Mouse (Mus musculus): ENCODE results near the gene Fkbp15. TPM values are rescaled to one million over a fixed set of nuclear protein-coding genes. Genes with fewer than 3 reads are reported as not detected.

The Fkbp15 gene
- polyA plus RNA-seq, 1 experiment from 2014 or later, result 19.2 TPM

DNA sequence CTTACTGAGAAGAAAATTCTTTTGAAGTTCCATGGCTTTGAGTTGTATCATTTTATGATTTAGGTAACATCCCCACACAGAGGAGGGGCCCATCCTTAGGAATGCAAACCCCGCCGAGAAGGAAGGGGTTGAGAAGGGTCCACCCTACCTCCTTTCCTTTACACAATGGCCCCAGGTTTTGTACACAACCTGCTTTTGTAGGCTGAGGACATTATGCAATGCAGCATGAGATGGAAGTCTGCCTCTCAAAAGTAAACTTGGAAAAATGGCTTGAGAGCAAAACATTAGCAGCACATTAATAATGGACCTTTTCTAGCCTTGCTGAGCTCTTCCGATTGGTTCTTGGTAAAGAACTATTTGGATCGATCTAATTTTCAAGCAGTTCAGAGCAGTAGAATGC lies 5.9 kb upstream of the Fkbp15 start:
- TF ChIP-seq CTCF (IDR thresholded peaks at IDR 0.05; ENCODE audit: low read depth), result no peak
- Histone ChIP-seq H3K36me3 (ENCODE audit: insufficient read depth, low read length) (no peaks in the 10 kb centered on the region), H3K9me3 (replicated peaks; ENCODE audit: low read length) (no peaks in the 10 kb centered on the region), H3K4me1 (replicated peaks; ENCODE audit: insufficient read depth, low read length) (peaks cover 10% of the 10 kb centered on the region; the same call in 1 of the 2 replicates), H3K4me3 (replicated peaks; ENCODE audit: low read depth, low read length) (no peak overlapping the region), H3K9ac (ENCODE audit: low read depth, low read length) (no peak overlapping the region), H3K4me2 (ENCODE audit: low read length) (no peak overlapping the region), H3K27ac (no peak overlapping the region), H3K27me3 (ENCODE audit: insufficient read depth, low read length) (no peaks in the 10 kb centered on the region)
- WGBS, result 67% methylated on average over 4 of the region's 4 CpGs
- no peak for ATAC-seq (replicated peaks; ENCODE audit: low FRiP score, low read depth)
- no peak for DNase-seq (ENCODE audit: low spot score)

DNA sequence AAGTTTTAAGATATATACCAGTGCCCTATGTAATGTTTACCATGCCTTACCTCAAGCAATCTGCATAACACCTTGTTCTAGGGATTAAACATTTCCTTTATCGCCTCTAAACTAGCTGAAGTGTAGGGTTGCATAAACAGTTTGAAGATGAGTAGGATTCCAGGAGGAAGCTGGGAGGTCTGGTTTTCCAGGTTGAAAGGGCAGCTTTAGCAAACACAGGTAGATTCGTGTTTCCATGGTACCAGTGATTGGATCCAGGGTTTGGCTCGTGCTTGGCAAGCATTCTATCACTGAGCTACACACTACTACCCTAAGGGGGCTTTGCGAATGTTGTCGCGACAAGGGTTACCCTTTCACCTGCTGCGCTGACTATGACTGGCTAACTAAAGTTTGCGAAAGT lies 4.0 kb upstream of the Fkbp15 start:
- H3K4me3 ChIP-seq (replicated peaks; ENCODE audit: low read depth, low read length), result no peak overlapping the region
- ATAC-seq (replicated peaks; ENCODE audit: low FRiP score, low read depth) (no peak), DNase-seq (ENCODE audit: low spot score) (no peak)
- H3K4me2 ChIP-seq (ENCODE audit: low read length), result no peak overlapping the region
- no peaks in the 10 kb centered on the region for H3K9me3 ChIP-seq (replicated peaks; ENCODE audit: low read length)
- H3K36me3 ChIP-seq (ENCODE audit: insufficient read depth, low read length), result no peaks in the 10 kb centered on the region
- no peaks in the 10 kb centered on the region for H3K27me3 ChIP-seq (ENCODE audit: insufficient read depth, low read length)
- no peak overlapping the region for H3K9ac ChIP-seq (ENCODE audit: low read depth, low read length)
- peaks cover 12% of the 10 kb centered on the region for H3K4me1 ChIP-seq (replicated peaks; ENCODE audit: insufficient read depth, low read length)
- WGBS, result 82% methylated on average over 8 of the region's 8 CpGs
- H3K27ac ChIP-seq, result no peak overlapping the region
- no peak for TF ChIP-seq CTCF (IDR thresholded peaks at IDR 0.05; ENCODE audit: low read depth)

DNA sequence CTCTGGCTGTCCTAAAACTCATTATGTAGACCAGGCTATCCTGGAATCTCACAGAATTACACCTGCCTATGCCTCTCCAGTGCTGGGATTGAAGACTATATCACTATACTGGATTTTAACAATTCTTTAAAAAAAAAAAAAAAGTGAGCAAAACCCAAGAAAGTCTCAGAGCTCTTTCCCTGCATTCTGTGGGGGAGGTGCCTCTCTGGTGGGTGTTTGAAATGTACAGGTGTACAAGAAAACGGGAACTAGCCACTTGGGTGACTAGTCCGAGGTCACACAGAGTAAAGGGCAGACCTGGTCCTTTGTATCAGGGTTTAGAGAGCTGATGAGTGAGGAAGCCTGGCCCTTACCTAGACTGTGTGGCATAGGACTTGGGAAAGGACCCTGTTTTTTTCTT lies 2.1 kb upstream of the Fkbp15 start:
- no peak for DNase-seq (ENCODE audit: low spot score)
- no peaks in the 10 kb centered on the region for H3K27me3 ChIP-seq (ENCODE audit: insufficient read depth, low read length)
- H3K27ac ChIP-seq, result no peak overlapping the region
- H3K4me2 ChIP-seq (ENCODE audit: low read length), result no peak overlapping the region
- no peaks in the 10 kb centered on the region for H3K9me3 ChIP-seq (replicated peaks; ENCODE audit: low read length)
- no peaks in the 10 kb centered on the region for H3K36me3 ChIP-seq (ENCODE audit: insufficient read depth, low read length)
- H3K4me1 ChIP-seq (replicated peaks; ENCODE audit: insufficient read depth, low read length), result peaks cover 19% of the 10 kb centered on the region
- 69% methylated on average over 2 of the region's 2 CpGs for WGBS
- no peak for TF ChIP-seq CTCF (IDR thresholded peaks at IDR 0.05; ENCODE audit: low read depth)
- no peak overlapping the region for H3K4me3 ChIP-seq (replicated peaks; ENCODE audit: low read depth, low read length)
- H3K9ac ChIP-seq (ENCODE audit: low read depth, low read length), result no peak overlapping the region
- ATAC-seq (replicated peaks; ENCODE audit: low FRiP score, low read depth), result no peak

- no peak for DNase-seq (ENCODE audit: low spot score)
- Histone ChIP-seq H3K9me3 (replicated peaks; ENCODE audit: low read length) (no peaks in the 10 kb centered on the region), H3K27me3 (ENCODE audit: insufficient read depth, low read length) (no peaks in the 10 kb centered on the region), H3K9ac (ENCODE audit: low read depth, low read length) (no peak overlapping the region), H3K4me3 (replicated peaks; ENCODE audit: low read depth, low read length) (peak overlapping the region; percentile 61; the same call in 1 of the 2 replicates), H3K36me3 (ENCODE audit: insufficient read depth, low read length) (no peaks in the 10 kb centered on the region), H3K27ac (no peak overlapping the region), H3K4me1 (replicated peaks; ENCODE audit: insufficient read depth, low read length) (peaks cover 19% of the 10 kb centered on the region), H3K4me2 (ENCODE audit: low read length) (peak overlapping the region; percentile 80)
- 90% methylated on average over 1 of the region's 1 CpGs for WGBS
- TF ChIP-seq CTCF (IDR thresholded peaks at IDR 0.05; ENCODE audit: low read depth), result no peak
- ATAC-seq (replicated peaks; ENCODE audit: low FRiP score, low read depth), result no peak
Observed at GRCm38 (mm10) chr4:62361997-62362396, 1.6 kb upstream of the Fkbp15 start.

GRCm38 (mm10) chr4:62361571-62361970 lies 1.2 kb upstream of the Fkbp15 start:
- no peak overlapping the region; the same call in 1 of the 2 replicates for H3K27ac ChIP-seq
- H3K9ac ChIP-seq (ENCODE audit: low read depth, low read length), result peak overlapping the region; percentile 83
- peaks cover 19% of the 10 kb centered on the region for H3K4me1 ChIP-seq (replicated peaks; ENCODE audit: insufficient read depth, low read length)
- peak overlapping the region; percentile 80 for H3K4me2 ChIP-seq (ENCODE audit: low read length)
- H3K27me3 ChIP-seq (ENCODE audit: insufficient read depth, low read length), result no peaks in the 10 kb centered on the region
- H3K9me3 ChIP-seq (replicated peaks; ENCODE audit: low read length), result no peaks in the 10 kb centered on the region
- TF ChIP-seq CTCF (IDR thresholded peaks at IDR 0.05; ENCODE audit: low read depth), result no peak
- ATAC-seq (replicated peaks; ENCODE audit: low FRiP score, low read depth) (no peak), DNase-seq (ENCODE audit: low spot score) (no peak)
- no peaks in the 10 kb centered on the region for H3K36me3 ChIP-seq (ENCODE audit: insufficient read depth, low read length)
- 44% methylated on average over 6 of the region's 6 CpGs for WGBS
- H3K4me3 ChIP-seq (replicated peaks; ENCODE audit: low read depth, low read length), result peak overlapping the region; percentile 61

DNA sequence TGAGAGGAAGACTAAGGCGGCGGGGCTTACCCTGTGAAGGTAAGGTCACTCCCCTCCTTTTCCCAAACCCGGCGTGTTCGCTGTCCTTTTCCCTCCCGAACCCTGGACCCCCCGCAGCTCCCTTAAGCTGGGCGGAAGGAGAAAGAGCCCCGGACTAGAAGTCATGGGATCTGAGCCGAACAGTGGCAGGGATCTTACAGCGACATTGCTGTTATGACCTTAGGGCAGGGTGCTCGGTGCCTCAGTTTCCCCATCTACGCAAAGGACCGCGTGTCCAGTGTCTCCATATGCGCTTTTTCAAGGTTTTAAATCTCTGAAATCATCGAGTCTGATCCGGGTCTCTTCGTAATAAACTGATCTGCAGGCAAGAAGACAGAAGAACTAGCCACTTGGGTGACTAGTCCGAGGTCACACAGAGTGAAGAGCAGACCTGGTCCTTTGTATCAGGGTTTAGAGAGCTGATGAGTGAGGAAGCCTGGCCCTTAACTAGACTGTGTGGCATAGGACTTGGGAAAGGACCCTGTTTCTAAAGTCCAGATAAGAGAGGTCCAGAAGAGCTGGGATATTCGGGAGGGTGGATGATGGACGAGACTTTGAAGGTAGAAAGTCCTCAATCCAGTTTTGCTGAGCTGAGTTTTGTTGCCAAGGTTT lies 582 bp upstream of the Fkbp15 start:
- DNase-seq (ENCODE audit: low spot score) (peak; percentile 26), ATAC-seq (replicated peaks; ENCODE audit: low FRiP score, low read depth) (no peak; the same call in none of the 2 replicates)
- WGBS, result under 1% methylated on average over 20 of the region's 22 CpGs
- H3K36me3 ChIP-seq (ENCODE audit: insufficient read depth, low read length), result no peaks in the 10 kb centered on the region
- peak overlapping the region; percentile 83 for H3K27ac ChIP-seq
- peak overlapping the region; percentile 80 for H3K4me2 ChIP-seq (ENCODE audit: low read length)
- H3K27me3 ChIP-seq (ENCODE audit: insufficient read depth, low read length), result no peaks in the 10 kb centered on the region
- peak overlapping the region; percentile 83 for H3K9ac ChIP-seq (ENCODE audit: low read depth, low read length)
- no peaks in the 10 kb centered on the region for H3K9me3 ChIP-seq (replicated peaks; ENCODE audit: low read length)
- H3K4me1 ChIP-seq (replicated peaks; ENCODE audit: insufficient read depth, low read length), result peaks cover 19% of the 10 kb centered on the region
- TF ChIP-seq CTCF (IDR thresholded peaks at IDR 0.05; ENCODE audit: low read depth), result no peak
- H3K4me3 ChIP-seq (replicated peaks; ENCODE audit: low read depth, low read length), result peak overlapping the region; percentile 61

Data from kidney, postnatal 0 days (tissue).